Mouse (Mus musculus) ES-CJ7 (cell line): Measurements from ENCODE around the gene Cyfip2.

ENCODE experiments used
- DNase-seq: peaks from one replicate; pipeline ENCODE4 v3.0.0; 2011; ENCODE audit warnings: low read depth, low spot score

Cyfip2 gene

GRCm38 (mm10) chr11:46236976-46237375, 75.7 kb downstream of the Cyfip2 start:
- DNase-seq, result peak; percentile 71

DNA sequence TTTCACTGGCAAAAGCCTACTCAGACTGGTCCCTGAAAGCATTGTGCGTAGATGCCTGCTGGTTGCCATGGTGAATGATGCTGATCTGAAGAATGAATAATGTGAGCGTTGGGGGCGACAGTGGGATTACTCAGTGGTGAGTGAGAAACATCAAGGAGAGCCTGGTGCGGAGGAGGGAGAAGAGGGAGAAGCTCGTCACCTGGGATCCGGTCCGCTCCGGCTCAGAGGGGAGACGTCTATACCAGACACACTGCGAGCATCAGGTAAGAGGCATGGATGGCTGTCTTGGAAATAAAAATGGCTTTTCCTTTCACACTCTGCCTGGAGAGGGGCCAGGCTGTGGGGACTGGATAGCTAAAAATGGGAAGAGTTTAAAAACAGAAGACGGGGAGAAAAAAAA, 77.3 kb downstream of the Cyfip2 start, which contains the start of gene Fndc9:
Gene Fndc9, plus strand, starts transcription at position 198 of the 400 bp plus-strand sequence.
- DNase-seq, result no peak

GRCm38 (mm10) chr11:46233966-46234365, 78.7 kb downstream of the Cyfip2 start:
- DNase-seq, result no peak

- DNase-seq, result no peak
These were observed 79.9 kb downstream of the Cyfip2 start for GRCm38 (mm10) chr11:46232803-46233202.

GRCm38 (mm10) chr11:46230184-46230583, 82.5 kb downstream of the Cyfip2 start:
- no peak for DNase-seq

GRCm38 (mm10) chr11:46225345-46225744, 87.3 kb downstream of the Cyfip2 start:
- no peak for DNase-seq

DNA sequence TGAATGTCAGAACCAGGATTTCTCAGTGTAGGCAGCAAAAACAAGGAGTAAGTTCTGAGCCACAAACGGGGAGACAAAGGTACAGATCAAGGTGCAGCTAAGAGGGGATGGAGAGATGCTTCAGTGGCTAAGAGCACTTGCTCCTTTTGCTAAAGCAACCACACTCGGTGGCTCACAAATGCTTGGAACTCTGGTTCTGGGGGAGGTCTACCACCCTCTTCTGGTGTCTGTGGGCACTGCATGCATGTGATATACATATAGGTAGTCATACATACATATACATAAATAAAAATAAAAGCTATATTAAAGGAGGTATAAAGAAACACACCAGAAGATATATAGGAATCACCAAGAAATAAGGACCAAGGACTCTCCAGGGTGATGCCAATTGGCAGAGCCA, 89.1 kb downstream of the Cyfip2 start:
- DNase-seq, result peak; percentile 41

- no peak for DNase-seq
These were observed 92.4 kb downstream of the Cyfip2 start for GRCm38 (mm10) chr11:46220211-46220610.

DNA sequence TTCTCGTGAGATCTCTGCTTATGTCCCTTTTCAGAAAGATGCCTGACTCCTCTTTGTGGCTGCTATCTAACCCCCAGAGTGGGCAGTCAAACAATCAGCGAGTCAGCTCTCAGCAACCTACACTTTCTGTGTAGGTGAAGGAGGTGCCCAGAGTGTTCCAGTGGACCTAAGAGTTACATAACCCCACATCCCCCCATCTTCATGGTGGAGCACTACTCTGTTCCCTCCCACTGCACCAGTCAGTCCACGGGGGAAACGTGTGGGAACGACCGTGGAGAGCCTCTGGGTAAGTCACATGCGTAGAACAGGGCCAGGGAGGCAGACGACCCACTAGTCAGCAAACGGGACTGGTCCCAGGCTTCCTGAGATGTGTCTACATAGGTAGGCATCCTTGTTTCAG, 93.3 kb downstream of the Cyfip2 start:
- DNase-seq, result no peak

GRCm38 (mm10) chr11:46218584-46218983, 94.1 kb downstream of the Cyfip2 start:
- peak; percentile 65 for DNase-seq

DNA sequence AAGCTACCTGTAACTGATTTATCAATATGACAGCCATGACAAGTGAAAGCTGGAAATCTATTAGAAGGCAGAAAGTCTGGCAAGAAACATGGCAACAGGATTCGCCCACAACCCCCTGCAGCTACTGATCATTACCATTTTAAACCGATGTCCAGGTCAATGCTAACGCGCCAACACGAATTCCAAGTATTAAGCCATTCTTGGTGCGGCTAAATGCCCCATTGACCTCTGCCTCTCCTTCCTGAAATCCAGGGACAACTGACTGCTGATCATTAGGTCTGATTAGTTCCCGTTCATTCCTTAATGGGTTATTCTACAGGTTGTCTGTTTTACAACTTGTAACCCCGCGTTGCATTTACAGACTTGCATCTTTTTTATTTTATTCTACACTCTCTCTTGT, 95.0 kb downstream of the Cyfip2 start:
- DNase-seq, result peak; percentile 41

DNA sequence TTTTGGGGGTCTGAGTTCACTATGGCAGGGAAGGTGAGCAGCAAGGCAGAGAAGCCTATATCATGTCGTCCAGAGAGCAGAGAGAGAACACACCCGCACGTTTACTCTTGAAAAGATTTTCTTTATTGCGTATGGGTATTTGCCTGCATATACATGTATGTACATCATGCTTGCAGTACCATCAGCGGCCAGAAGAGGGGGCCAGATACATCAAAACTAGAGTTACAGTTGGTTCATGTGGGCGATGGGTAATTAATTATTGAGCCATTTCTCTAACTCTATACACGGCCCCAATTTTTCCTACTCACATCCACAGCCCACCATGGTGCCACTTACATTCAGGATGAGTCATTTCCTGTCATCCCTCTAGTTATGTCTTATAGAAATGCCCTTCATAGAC, 96.0 kb downstream of the Cyfip2 start:
- DNase-seq, result peak; percentile 79

DNA sequence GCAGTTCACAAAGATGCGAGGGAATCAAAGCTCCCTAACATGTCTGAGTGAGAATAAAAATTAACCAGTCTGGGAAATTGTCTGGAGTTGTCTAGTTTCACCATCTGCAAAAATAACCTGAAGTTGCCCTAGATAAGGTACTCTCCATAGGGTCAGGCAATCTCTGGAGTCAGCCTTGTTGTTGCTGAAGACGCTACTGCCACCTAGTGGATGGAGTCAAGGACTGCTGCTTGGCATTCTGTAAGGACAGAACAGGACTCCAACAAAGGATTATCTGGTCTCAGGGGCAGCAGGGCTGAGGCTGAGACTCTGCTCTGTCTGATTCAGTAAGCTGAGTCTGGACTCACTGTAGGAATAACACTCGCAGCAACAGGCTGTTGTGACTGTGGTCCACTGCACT, 97.3 kb downstream of the Cyfip2 start:
- peak; percentile 93 for DNase-seq

GRCm38 (mm10) chr11:46214368-46215230, 98.1 kb downstream of the Cyfip2 start:
- no peak for DNase-seq

- no peak for DNase-seq
These were observed 98.8 kb downstream of the Cyfip2 start for GRCm38 (mm10) chr11:46213844-46214243.

DNA sequence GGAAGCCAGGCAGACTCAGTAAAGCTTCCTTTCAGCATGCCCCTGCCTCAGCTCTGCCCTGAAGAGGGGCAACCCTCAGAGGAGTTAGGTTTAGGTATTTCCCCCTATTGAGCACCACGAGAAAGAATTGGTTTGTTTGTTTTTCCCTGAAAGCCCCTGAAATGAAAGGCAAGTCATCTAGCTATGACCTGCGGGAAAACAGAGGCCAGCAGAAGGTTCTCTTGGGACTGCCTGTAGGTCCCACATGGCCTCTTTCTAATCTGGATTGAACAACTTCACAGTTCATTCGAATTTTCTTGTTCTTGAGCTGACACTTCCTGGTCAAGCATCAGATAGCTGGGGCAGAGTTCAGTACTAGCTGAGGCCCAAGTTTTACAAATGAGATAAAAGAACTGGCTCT, 100.8 kb downstream of the Cyfip2 start:
- no peak for DNase-seq

DNA sequence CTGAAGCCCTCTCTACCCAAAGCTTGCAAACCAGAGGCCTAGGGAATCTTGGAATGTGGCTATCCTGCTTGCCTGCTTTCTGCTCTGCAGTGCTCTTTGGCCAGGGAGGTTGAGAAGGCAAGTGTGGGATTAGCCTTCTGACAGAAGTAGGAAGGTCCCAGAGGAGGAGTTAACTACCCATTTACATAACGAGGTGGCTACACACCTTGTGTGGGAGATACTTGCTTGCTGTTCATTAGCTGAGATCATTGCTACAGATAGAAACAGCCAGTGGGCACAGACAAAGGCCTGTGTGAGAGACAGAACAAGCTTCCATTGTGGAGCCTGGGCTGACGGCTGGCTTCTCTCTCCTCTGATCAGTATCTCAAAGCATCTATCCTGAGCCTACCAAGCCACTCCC, 102.8 kb downstream of the Cyfip2 start:
- no peak for DNase-seq

GRCm38 (mm10) chr11:46205639-46206409, 106.8 kb downstream of the Cyfip2 start:
- no peak for DNase-seq

GRCm38 (mm10) chr11:46204841-46205240, 107.8 kb downstream of the Cyfip2 start:
- DNase-seq, result no peak

DNA sequence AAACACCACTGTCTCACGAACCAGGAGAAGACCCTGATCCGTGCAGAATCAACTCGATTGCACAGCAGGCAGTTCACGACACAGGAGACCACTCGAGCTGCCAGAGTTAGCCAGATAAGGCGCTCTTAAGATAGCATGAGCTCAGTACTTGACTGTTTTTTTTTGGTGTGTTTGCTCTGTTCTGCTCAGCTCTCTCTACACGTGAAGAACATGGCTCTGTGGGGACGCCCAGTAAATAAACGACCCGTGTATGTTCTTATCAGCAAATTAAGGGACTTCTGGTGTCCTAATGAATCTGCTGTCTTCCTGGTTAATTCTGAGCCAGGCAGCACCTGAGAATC, 110.1 kb downstream of the Cyfip2 start:
- no peak for DNase-seq

- DNase-seq, result no peak
These were observed 110.8 kb downstream of the Cyfip2 start for GRCm38 (mm10) chr11:46201636-46202546.

DNA sequence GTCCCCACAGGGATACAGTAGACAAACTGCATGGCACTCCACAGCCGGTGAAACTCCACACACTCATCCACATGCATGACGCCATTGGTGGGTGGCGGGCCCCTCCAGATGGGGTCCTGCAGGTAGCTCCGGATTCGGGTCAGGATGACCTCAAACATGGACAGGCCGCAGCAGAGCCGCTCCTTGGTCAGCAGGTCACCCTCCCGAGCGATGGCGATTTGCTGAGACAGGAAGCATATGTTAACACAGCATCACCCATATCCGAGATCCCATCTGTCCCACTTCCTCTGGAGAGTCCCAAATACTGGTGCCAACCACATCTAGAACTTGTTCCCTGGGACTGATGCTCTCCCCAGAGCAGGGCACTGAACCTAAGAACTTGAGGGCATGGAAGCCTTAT, 112.0 kb downstream of the Cyfip2 start:
- no peak for DNase-seq
